Mouse (Mus musculus): ENCODE data around the gene Phlpp2.

Phlpp2 gene

DNA sequence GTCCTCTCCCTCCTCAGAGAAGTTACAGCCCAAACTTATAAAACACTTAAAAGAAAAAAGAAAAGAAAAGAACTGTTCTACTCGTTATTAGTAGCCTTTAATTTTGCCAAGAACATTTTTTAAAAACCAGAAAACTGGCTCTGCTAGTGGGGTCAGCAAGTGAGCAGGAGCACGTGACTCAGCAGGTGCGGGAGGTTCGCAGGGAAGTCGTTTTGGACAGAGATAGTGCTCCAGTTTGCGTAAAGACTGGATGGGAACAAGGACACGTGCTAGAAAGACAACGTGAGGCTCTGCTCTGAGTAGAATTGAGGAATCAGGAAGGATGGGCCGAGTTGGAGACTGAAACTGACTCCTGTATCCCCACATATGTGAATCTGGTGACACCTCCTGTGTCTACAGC lies 94.6 kb downstream of the Phlpp2 start:
- no peak for DNase-seq (ENCODE audit: low spot score)

DNA sequence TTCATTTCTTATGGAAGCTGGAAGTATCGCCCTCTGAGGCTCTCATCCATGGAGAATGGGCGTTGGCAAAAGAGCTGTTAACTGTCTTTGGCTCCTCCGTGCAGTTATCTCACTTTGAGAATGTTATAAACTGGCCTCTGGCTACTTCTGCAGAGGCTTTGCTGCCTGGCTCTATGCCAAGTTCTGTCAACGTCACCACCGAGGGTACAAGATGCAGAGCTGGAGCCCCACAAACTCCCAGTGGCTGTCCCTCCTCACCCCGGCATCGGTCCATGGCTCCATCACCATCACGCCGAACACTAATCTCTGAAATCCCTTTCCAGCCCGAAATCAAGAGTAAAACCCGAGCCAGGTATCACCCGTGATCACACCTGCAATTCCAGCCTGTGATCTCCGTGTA lies 95.1 kb downstream of the Phlpp2 start:
- DNase-seq (ENCODE audit: low spot score): no peak

DNA sequence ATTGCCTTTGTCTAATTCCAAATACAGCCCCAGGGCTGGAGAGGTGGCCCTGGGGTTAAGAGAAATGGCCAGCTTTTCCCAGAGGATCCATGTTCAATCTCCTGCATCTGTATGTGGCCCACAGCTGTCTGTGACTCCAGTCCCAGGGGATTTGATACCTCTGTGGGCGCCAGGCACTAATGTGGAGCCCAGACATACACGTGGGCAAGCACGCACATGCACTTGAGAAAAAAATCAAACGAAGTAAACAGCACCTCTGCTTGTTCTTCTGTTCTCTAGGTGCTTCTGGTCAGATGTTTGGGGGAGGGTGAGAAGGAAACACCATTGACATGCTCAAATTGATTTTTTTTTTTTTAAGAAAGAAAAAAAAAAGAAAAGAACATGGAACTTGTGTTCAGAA lies 95.8 kb downstream of the Phlpp2 start:
- DNase-seq (ENCODE audit: low spot score): no peak

DNA sequence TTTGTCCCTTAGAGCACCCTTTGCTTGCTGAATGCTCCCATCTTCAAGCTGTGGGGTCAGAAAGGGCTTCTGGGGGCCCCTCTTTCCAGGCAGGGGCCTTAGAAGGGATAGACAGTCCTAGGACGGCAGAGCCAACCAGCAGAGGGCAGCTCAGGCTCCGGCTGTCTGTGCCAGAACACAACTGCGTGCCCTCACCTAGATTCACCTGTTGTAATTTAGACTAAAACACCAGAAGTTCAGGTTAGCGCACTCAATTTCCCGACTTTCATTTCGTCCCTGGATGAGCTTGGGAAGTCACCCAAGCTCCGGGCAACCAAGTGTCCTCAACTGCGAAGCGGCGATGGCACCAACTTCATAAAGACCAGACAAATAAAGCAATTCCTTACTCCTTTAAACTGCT lies 100.5 kb downstream of the Phlpp2 start:
- no peak for DNase-seq (ENCODE audit: low spot score)

DNA sequence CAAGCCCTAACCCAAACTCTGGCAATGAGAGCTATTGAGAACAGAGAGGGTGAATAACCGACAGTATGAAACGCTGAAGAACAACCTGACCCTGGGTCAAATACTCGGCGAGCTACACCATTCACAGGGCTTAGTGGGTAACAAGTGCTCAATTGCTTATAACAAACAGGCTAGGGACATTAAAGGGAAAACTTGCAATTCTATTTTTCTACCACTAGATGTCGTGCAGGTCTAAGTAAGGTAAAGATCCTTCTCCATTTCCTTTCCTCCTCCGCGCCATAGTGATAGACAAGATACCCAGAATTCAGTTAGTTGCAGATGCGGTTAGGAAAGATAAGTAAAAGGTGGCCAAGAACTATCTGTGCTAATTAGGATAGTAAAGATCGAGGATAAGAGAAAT lies 102.0 kb downstream of the Phlpp2 start:
- DNase-seq (ENCODE audit: low spot score): no peak

DNA sequence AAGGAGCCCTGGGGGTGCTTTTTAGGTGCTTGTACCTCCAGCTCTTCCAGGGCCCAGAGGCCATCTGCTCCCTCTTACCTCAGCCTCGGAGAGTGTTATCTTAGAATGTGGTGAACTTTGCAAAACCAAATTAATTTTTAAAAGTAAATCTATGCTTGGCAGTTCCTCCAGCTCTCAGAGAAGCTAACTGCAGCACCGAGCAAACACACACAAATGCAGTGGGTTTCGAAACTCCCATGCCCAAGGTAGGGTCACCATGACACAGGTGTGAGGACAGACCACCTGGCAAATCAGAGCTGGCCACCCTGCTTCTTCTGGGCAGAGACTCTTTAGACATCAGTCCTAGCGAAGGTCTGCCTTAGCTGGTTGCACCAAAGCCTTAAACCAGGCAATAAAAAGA lies 104.6 kb downstream of the Phlpp2 start:
- DNase-seq (ENCODE audit: low spot score): no peak

DNA sequence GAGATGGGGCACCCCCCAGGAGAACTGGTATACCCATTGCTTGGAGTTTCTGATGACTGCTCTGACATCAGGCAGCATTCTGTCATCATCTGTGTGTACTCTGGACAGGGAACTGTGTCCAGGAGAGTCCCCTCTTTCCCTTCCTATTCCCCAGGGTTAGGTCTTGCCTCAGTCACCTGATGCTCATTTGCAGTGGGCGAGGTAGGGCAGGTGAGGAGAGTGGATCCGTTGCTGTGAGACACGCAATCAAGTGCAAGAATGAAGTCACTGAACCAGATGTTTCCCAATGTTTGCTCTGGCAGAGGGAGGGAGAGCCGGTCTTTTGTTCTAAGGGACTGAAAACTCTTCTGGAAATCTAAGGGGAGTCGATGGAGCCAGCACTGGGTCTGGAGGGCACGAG lies 111.0 kb downstream of the Phlpp2 start:
- no peak for DNase-seq (ENCODE audit: low spot score)

DNA sequence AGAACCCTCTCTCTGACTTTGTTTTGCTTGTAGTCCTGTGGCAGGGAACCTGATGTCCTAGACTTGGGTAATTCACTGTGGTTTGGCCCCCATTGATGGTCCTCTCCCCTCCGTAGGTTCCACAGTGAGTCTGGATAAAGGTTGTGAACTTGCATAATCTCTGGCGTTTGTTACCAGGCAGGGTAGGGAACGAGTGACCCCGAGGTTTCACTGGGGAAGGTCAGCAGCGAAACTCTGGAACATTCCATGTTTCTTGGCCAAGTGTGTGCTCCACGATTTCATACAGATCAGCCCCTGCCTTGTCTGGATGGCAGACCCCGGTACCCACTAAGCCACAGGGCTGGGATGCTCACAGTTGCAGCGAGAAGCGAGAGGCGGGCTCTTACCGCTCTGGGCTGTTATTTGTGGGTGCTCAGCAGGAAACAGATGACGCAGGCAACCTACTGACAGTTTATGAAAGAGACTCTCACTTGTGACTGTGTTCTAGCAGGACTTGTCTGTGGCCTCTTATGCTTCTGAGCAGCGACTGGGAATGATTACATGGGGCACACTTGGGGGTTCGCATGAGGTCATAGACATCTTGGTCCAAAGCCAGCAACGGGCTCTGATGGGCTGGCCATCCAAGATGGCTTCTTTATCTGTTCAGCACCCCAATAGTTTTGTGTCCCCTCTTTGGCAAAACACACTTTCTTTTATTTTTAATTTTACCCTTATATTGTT lies 114.2 kb downstream of the Phlpp2 start:
- no peak for DNase-seq (ENCODE audit: low spot score)

DNA sequence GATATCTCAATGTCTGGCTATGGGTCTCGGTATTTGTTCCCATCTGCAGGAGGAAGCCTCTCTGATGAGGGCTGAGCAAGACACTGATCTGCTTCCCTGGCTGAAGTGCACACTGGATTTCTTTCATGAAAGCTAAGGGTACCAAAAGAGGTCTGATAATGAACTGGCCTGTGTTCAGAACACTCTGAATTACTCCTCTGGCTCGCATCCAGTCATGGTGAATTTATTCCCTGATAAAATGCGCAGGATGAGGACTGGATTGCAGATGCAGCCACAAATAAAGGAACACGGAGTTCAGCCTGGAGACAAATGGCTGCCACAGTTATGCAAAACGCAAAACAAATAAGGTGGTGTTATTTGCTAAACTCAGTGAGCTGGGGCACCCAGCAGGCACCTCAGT lies 115.6 kb downstream of the Phlpp2 start:
- DNase-seq (ENCODE audit: low spot score): peak; percentile 29

DNA sequence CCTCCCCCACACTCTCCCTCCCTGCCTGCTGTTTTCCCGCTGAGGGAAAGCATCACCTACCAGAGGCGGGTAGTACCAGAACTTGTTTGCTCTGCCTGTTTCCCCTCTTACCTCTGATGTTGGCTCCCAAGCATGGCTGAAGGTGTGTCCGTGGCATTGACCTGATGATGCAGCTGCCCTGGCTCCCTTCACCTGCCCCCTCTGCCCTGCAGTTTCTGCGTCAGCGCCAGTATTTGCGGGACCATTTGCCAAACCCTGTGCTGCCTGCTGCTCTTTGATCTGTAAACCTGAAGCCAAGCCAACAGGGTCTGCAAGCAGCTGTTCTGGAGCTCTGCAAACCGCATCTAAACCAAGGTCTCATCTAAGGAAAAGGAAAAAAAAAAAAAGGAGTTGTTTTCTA lies 118.0 kb downstream of the Phlpp2 start:
- DNase-seq (ENCODE audit: low spot score): no peak

DNA sequence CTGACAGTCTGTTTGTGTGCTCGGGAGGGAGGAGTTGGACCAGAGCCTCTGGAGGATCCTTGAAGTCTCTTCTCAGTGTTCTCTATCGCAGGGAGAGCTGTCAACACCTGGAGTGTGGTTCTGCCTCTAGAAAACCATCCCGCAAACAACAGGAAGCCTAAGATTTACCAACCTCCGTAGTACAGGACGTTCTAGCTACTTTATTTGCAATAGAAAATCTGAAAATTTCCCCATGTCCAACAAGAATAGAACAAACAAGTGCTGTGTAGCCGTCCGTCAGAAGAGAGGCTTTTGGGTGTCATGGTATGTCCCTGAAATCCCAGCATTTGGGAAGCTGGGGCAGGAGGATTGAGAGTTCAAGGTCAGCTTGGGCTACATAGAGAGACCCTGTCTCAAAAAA lies 119.4 kb downstream of the Phlpp2 start:
- DNase-seq (ENCODE audit: low spot score): no peak

DNA sequence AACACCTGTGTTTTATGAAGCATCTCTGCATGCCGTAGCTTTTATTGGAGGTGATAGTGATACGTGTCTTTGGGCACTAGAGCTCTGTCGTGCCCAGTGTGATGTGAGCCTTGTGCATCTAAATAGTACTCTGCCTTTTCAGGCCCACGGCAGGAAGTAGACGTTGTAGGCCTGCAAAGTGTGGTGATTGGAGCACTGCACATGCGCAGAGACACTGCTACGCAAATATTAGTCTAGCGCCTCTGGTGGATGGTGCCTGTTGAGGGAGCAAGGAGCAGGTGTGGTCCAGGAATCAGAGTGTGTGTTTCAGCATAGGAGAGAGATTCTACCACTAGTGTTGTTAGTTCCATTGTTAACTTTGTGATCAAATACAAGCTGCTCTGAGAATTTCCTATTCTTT lies 120.8 kb downstream of the Phlpp2 start:
- no peak for DNase-seq (ENCODE audit: low spot score)

DNA sequence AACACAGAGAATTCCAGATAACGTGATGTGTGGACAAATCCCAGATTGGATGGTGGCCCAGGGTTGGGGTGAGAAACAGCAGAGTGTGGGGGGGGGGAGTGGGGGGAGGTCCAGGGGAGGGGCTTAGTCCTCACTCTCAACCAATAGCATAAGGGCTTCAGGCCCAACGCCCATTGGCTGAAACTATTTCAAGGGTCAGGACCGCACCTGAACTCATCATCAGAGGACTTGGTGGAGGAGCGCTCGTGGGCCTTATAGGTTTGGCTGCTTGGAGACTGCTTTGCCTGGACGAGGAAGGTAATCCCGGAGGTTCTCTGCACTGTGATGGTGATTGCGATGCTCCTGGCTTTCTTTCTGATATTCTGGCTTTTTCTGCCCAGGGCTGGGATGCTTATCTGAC lies 121.9 kb downstream of the Phlpp2 start, which contains the start of gene Tat:
Gene Tat, plus strand, starts transcription at position 214 of the 400 bp plus-strand sequence.
- no peak for DNase-seq (ENCODE audit: low spot score)

DNA sequence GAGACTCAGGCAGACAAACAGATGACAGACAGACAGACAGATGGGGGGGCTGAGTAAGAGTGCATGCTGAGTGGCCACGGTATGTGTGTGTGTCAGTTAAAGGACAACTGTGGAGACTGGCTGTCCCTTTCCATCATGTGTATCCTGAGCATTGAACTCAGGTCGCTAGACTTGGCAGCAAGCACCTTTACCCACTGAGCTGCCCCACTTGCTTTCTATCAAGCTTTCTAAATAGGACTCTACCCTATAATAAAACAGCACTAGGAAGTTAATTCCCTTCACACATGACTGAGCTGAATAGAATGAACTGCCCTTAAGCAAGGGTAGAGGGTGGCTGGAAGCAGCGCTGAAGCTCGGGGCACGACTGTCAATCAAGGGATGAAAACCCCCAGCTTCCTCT lies 123.8 kb downstream of the Phlpp2 start:
- DNase-seq (ENCODE audit: low spot score): no peak

DNA sequence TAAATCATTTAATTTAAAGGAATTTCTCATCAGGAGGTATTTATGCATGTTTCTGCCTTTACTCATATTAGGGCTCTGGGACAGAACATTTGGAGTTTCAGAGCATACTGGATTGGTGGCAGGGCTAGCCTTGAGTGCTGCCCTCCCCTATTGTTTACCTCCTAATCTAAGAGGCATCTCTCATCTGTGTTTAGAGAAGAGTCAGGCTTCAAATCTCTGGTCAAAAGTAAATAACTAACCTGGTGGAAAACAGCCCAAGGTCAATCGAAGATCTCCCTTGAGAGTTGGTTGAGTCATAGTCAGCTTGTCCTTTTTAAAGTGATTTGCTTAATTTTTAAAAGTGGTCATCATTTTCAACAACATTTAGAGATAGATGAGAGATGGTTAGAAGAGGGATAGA lies 124.6 kb downstream of the Phlpp2 start:
- no peak for DNase-seq (ENCODE audit: low spot score)
